In the genomic region with DNA sequence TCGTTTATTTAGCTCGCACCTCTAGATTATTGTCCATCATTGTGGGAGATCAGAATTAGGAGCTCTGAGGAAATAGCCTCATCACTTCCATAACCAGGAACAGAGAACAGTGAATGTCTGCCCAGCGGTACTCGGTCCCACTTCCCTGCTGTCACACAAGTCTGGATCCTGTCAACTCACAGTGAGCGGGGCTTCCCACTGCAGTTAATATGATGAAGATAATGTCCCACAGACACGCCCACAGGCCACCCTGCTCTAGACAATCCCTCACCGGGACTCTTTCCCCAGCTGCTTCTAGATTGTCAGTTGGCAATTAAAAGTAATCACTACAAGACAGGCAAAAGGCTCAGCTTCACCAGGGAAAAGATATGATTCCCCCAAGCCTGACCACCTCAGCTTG, we compare ENCODE assay signal across 13 mouse cellular contexts.
A peak's percentile ranks its signal among the peaks of the same experiment; 100 is the strongest.
DNase-seq lines count a peak whose midpoint lies in the region; ATAC-seq and TF ChIP-seq lines count a peak whose summit lies in the region.
"Had no signal": no experiment of that assay in that cellular context is flagged by ENCODE, and none has a peak within 500 bp of the region (broad histone marks: within the 10 kb centered on the region; RNA-seq: fewer than 3 reads in every experiment).

No protein-coding gene starts in this region.

- H3K9ac ChIP-seq in heart, embryonic 11.5 days (ENCODE audit: low read depth, low read length) = no peak overlapping the region
- no peak overlapping the region for H3K9ac ChIP-seq in kidney, postnatal 0 days (ENCODE audit: low read depth, low read length)
- H3K9ac ChIP-seq: liver, embryonic 15.5 days; midbrain, embryonic 15.5 days had no signal

- ATAC-seq in heart, embryonic 11.5 days (replicated peaks; ENCODE audit: insufficient number of reproducible peaks, low FRiP score, low TSS enrichment) = peak; percentile 82; the same call in 1 of the 2 replicates
- ATAC-seq in kidney, postnatal 0 days (replicated peaks; ENCODE audit: low FRiP score, low read depth) = no peak
- ATAC-seq: inflammation-experienced regulatory T-cells, adult 6 months; midbrain, embryonic 15.5 days had no signal

- intact Hi-C loops in heart, postnatal 25 days (cut with DNase I) = no loop called here

- H3K9me3 ChIP-seq in heart, embryonic 11.5 days (replicated peaks; ENCODE audit: control insufficient read depth, low read length) = no peaks in the 10 kb centered on the region
- no peaks in the 10 kb centered on the region for H3K9me3 ChIP-seq in kidney, postnatal 0 days (replicated peaks; ENCODE audit: low read length)
- no peaks in the 10 kb centered on the region for H3K9me3 ChIP-seq in limb, embryonic 10.5 days (replicated peaks)
- H3K9me3 ChIP-seq: liver, embryonic 15.5 days; midbrain, embryonic 15.5 days had no signal

- no peaks in the 10 kb centered on the region for H3K27me3 ChIP-seq in heart, embryonic 11.5 days (ENCODE audit: control insufficient read depth, insufficient read depth, low read length)
- no peaks in the 10 kb centered on the region for H3K27me3 ChIP-seq in kidney, postnatal 0 days (ENCODE audit: insufficient read depth, low read length)
- H3K27me3 ChIP-seq in limb, embryonic 10.5 days (ENCODE audit: low read depth, poor library complexity, severe bottlenecking) = no peaks in the 10 kb centered on the region
- H3K27me3 ChIP-seq: liver, embryonic 15.5 days; midbrain, embryonic 15.5 days had no signal

- H3K36me3 ChIP-seq in heart, embryonic 11.5 days (ENCODE audit: control insufficient read depth, insufficient read depth, low read length) = no peaks in the 10 kb centered on the region
- no peaks in the 10 kb centered on the region for H3K36me3 ChIP-seq in kidney, postnatal 0 days (ENCODE audit: insufficient read depth, low read length)
- no peaks in the 10 kb centered on the region for H3K36me3 ChIP-seq in limb, embryonic 10.5 days
- H3K36me3 ChIP-seq: liver, embryonic 15.5 days; midbrain, embryonic 15.5 days had no signal

- WGBS in heart, embryonic 11.5 days (ENCODE audit: insufficient replicate concordance) = 29% methylated on average over 7 of the region's 7 CpGs
- 62% methylated on average over 7 of the region's 7 CpGs for WGBS in kidney, postnatal 0 days
- 40% methylated on average over 7 of the region's 7 CpGs for WGBS in limb, embryonic 10.5 days

- 0 out of 2 replicates have a peak overlapping the region, but pooled peaks have one; percentile 22 for H3K27ac ChIP-seq in heart, embryonic 11.5 days (ENCODE audit: low read depth, low read length)
- H3K27ac ChIP-seq in kidney, postnatal 0 days = no peak overlapping the region
- no peak overlapping the region for H3K27ac ChIP-seq in limb, embryonic 10.5 days
- H3K27ac ChIP-seq: gastrocnemius, adult 2 months; liver, embryonic 15.5 days; midbrain, embryonic 15.5 days had no signal

- DNase-seq in heart, postnatal 25 days (ENCODE audit: low spot score) = no peak
- peak; percentile 30 for DNase-seq in kidney, postnatal 0 days (ENCODE audit: low spot score)
- no peak for DNase-seq in kidney, postnatal 25 days
- peak; percentile 26 for DNase-seq in brain, embryonic 14.5 days (ENCODE audit: low read depth)
- peak; percentile 14 for DNase-seq in lung, postnatal 14 days
- DNase-seq in limb, embryonic 10.5 days (ENCODE audit: low spot score) = no peak
- no peak for DNase-seq in urinary bladder, postnatal 25 days (ENCODE audit: low spot score)
- DNase-seq: gastrocnemius, adult 2 months; thymus, postnatal 14 days had no signal

- TF ChIP-seq CTCF in kidney, postnatal 0 days (IDR thresholded peaks at IDR 0.05; ENCODE audit: low read depth) = no peak
- TF ChIP-seq CTCF in brain, embryonic 14.5 days (IDR thresholded peaks at IDR 0.05; ENCODE audit: borderline replicate concordance, extremely low read depth, insufficient read depth, insufficient read length) = no peak

- H3K4me1 ChIP-seq in heart, embryonic 11.5 days (ENCODE audit: control insufficient read depth, insufficient read depth, low read length) = peaks cover 4% of the 10 kb centered on the region; the same call in 1 of the 2 replicates
- H3K4me1 ChIP-seq in kidney, postnatal 0 days (replicated peaks; ENCODE audit: insufficient read depth, low read length) = no peaks in the 10 kb centered on the region; the same call in 1 of the 2 replicates
- peaks cover 21% of the 10 kb centered on the region for H3K4me1 ChIP-seq in limb, embryonic 10.5 days
- H3K4me1 ChIP-seq: liver, embryonic 15.5 days had no signal

- TF ChIP-seq POLR2A in brain, embryonic 14.5 days (IDR thresholded peaks at IDR 0.05; ENCODE audit: borderline replicate concordance, extremely low read depth, insufficient read depth, insufficient read length, poor library complexity, severe bottlenecking) = no peak

- H3K4me2 ChIP-seq in heart, embryonic 11.5 days = no peak overlapping the region
- no peak overlapping the region for H3K4me2 ChIP-seq in kidney, postnatal 0 days (ENCODE audit: low read length)
- H3K4me2 ChIP-seq: liver, embryonic 15.5 days; midbrain, embryonic 15.5 days had no signal

- no peak overlapping the region for H3K4me3 ChIP-seq in heart, embryonic 11.5 days (ENCODE audit: low read depth, low read length)
- no peak overlapping the region for H3K4me3 ChIP-seq in kidney, postnatal 0 days (replicated peaks; ENCODE audit: low read depth, low read length)
- no peak overlapping the region for H3K4me3 ChIP-seq in limb, embryonic 10.5 days
- H3K4me3 ChIP-seq: gastrocnemius, adult 2 months; liver, embryonic 15.5 days; midbrain, embryonic 15.5 days had no signal

Comparison
In these comparisons a context has a peak if more than half of its experiments do, and no peak if none do; other contexts are left out.
1. DNase-seq: peak in kidney, postnatal 0 days (single experiment), brain, embryonic 14.5 days (single experiment) and lung, postnatal 14 days (single experiment); none in heart, postnatal 25 days (single experiment), kidney, postnatal 25 days (0 of 2), limb, embryonic 10.5 days (single experiment) and urinary bladder, postnatal 25 days (single experiment).